Mouse (Mus musculus): ENCODE measurements around the gene Gc. TPM values are rescaled to one million over a fixed set of nuclear protein-coding genes. Genes with fewer than 3 reads are reported as not detected.

Gc gene
- total RNA-seq (2014; fragmentation: Nextera tagmentation) (not detected in 2 replicates), total RNA-seq (2017) (not detected in 2 replicates)

DNA sequence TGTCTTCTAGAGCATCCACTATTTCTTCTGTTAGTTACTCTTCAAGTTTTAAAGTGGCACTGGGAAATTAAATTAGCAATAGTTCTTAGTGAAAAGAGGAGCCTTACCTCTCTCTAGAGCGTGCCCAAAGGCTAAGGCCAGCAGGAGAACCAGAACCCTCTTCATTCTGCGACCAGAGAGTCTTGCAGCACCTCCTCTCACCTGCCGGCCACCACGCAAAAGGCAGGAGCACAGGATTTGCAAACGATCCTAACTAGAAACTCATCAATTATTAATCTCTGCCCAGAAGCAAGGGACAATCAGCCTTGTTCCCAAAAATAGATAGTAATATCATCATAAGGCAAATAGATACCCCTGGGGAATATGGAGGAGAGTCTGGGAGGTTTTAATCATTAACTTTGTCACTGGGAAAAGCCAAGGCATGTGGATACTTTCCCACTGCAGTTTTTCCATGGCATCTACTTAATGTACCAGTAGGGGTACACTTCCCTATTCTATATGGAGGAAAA, at the start of gene Gc:
Gene Gc (minus strand): TSS at position 345 of the 509 bp plus-strand sequence.
- no peak for ATAC-seq (replicated peaks; ENCODE audit: poor library complexity, severe bottlenecking)

DNA sequence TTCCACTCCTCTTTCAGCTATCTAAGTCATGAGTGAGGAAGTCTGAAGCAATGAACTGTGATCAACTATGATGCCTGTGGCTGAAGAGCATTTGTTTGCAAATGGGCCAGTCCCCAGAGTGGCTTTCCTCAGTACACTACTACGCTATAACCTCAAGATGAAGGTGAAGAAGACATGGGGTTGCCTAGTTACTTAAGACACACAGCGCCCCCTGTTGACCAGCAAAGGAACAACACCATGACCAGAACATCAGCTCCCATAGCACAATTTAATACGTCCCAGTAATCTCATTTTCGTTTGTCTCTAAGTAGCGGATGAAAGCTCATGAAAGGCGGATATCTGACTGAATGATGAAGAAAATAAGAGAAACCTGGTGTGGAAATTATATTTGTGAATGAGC, 42.5 kb upstream of the Gc start:
- no peak; the same call in 1 of the 2 replicates for ATAC-seq (replicated peaks; ENCODE audit: poor library complexity, severe bottlenecking)

DNA sequence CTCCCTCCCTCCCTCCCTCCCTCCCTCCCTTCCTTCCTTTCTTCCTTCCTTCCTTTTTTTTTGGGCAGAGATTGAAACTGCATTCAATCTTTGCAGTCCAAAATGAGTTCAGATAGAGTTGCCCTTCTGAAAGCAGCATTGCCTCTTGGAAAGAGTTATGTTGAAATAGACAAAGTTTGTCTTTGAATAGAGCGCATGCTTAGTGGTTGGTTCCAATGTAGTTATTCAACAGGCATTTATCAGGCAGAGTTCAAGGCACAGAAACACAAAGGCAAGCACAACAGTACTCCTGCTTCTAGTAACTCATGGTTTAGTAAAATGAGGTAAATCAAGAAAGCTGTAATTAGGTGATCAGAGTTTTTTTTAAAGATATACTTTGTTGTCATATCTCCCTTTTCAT, 34.9 kb upstream of the Gc start:
- no peak for ATAC-seq (replicated peaks; ENCODE audit: poor library complexity, severe bottlenecking)

DNA sequence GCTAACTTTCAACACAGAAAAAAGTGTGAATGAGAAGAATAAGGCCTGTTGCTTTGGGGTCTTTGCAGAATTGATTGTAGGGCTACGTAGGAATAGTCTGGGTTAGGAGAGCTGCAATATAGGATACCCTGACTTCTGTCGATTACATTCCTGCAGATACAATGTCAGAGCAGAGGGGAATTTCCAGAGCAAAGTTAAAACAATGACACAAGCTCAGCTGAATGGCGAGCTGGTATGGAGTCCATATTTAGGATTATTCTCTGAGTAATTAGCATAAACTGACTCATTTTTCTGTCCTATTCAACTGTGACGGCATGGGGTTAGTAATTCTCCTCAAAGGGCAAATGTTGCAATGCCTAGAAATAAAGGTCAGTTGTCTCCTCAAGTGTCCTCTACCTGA, 12.8 kb upstream of the Gc start:
- ATAC-seq (replicated peaks; ENCODE audit: poor library complexity, severe bottlenecking) = no peak

DNA sequence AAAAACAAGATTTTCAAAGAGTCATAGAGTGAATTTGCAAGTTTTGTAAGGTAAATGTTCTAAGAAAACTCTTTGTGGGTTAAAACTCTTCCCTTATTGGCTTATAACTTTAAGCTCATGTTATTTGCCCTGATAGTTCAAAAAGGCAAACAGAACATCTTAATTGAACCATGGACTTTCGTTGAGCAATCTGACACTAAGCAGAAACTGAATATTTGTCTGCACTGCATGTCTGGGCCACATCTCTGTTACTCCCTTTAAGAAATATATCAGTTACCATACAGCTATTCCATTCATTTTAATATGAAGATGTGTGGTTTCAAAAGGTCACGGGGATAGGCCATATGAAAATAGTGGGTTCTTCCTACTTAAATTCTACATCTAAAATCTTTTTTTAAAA, 10.2 kb upstream of the Gc start:
- no peak for ATAC-seq (replicated peaks; ENCODE audit: poor library complexity, severe bottlenecking)

DNA sequence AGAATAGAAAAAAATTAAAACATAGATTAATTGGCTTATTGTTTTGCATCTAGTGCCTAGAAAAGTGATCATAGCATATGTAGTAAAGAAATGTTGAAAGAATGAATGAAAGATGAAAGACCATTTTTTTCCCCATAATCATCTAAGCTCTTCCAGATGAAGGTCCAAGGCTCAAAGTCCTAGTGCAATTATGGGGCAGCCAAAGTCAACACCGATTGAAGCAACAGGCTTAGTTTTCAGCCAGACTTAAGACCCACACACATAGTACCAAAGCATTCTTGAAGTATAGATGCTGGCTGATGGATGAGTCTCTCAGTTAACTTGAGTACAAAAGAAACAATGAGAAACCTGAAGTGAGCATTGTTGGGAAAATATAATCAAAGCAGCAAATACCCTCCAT, 9.3 kb upstream of the Gc start:
- ATAC-seq (replicated peaks; ENCODE audit: poor library complexity, severe bottlenecking) = no peak

DNA sequence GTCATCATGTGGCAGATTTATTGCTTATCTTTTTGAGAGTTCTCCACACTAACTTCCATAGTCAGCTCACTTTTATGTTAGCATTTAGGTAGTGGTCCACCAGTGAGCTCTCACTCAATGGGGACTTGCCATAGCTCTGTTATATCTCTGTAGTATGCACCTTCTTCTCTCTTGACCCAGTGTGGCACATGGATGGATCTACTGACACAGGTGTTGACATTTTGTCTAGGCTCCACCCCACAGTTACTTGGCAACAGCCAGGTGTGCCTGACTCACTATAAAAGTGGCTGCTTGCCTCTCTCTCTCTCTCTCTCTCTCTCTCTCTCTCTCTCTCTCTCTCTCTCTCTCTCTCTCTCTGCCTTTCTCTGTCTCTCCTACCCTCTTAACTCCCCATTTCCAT, 8.6 kb upstream of the Gc start:
- ATAC-seq (replicated peaks; ENCODE audit: poor library complexity, severe bottlenecking) = no peak

DNA sequence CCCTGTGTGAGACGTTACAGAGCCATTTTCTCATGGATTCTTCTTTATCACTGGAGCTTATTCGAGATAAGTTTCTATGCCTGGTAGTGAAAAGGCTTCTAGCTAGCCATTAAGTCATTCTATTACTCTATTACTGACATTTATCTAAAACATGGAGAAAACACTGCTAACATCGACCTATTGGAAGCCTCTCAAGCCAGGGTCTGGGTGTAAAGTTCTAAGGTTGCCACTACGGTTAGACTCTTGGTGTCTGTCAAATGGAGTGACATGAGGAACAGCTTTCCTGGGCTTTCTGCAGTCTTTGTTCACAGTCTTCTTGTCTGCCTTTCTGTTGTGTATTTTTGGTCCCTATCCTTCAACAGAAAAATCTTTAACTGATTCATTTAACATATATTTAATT, 4.1 kb upstream of the Gc start:
- ATAC-seq (replicated peaks; ENCODE audit: poor library complexity, severe bottlenecking) = no peak

DNA sequence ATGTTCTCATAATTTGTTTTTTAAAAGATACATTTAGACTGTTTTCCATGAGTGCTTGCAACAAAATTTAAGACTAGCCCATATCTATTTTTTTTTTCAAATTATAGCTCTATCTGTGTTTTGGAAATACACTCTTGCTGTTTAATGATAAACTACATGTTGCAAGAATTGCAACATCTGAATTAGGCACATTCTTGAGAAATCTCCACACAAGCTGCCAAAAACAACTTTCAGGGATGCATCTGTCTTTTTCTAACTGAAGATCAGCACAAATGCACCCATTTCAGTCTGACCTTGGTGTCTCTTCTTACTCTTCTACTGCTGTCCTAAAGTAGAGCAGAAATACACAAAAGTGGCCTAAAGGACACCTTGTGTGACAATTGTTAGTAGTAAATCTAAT, 1.9 kb upstream of the Gc start:
- no peak for ATAC-seq (replicated peaks; ENCODE audit: poor library complexity, severe bottlenecking)

DNA sequence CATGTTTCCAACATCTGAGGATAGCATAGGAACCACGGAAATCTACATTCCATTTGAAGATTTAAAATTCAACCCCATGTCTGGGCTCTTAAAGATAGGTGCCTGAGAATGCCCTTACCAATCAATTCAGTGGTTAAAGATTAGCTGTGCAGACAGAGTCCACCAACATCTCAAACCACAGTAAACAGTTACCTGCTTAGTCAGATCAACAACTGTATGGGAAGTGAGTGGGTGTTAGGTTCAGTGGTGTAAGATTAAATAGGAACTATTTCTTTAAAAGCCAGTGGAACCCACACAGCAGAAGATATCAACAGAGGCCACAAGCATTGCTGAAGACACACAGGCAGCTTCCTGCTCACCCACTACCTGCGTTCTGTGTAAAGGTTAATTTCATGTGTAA, 1.3 kb upstream of the Gc start:
- ATAC-seq (replicated peaks; ENCODE audit: poor library complexity, severe bottlenecking) = no peak

DNA sequence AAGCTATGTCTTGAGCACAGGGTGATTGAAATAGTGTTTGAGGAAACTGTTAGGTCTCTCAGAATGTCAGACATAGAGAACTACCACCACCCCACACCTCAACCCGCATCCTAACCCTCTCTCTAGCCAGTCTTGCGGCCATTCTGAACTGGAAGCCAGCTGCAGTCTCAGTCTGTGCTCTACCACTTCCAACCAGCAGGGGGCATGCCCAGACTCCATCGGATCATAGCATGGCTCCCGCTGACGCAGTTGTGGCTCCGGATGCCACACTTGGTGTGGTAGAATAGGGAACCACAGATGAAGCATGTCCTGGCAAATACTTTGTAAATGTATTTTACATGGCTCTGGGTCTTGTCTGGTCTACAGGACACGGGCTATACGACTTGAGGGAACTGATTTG, 2.2 kb downstream of the Gc start:
- peak; percentile 78 for ATAC-seq (replicated peaks; ENCODE audit: poor library complexity, severe bottlenecking)

DNA sequence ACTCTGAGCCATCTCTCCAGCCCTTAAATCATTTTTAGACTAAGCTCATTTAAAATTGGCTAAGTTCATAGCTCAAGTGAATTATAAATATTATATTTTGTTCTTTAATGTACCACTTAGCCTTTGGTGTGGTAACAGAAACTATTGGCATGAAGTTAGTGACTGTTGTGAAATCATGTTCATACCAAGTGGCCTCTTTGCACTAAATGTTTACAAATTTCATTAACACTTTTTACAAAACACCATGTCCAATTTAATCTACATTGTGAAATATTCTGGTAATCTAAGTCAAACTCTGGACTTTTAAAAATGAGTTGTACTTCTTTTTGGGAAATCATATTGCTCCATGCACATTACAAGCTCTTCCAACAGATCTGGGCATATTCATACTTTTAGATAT, 6.9 kb downstream of the Gc start:
- no peak for ATAC-seq (replicated peaks; ENCODE audit: poor library complexity, severe bottlenecking)

DNA sequence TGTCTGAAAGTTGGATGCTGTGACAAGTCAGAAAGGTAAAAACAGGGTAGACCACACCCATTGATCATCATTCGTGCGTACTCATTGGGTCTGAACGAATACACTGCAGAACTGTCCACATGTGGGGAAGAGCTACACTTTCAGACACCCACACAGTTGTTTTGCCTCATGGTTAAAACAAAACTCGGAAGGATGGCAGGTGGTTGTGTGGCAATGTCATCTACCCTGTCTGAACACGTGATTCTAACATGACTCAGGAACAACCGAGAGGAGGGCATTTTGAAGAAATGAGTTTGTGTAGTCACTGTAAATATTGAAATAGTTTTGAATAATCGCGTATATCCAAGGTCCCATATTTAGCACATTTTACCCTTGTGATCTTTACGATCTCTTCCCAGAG, 8.4 kb downstream of the Gc start:
- no peak for ATAC-seq (replicated peaks; ENCODE audit: poor library complexity, severe bottlenecking)

DNA sequence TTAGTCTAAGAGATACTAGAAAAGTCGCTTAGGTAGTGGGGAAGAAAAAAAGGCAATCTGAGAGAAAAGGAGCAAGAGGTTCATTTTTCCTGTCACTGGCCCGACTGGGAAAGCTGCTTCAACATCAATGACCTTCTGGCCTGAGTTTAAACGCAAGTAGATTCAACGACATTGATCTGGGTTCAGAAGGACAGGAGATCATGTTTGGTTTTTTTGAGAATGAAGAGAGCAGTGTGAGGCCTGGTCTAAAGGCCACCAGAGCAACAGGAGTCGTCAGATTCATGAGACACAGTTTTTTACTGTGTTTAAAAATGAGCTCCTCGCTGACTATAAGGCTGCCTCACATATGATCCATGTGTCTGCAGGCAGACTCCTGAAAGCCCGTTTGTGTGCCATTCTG, 9.7 kb downstream of the Gc start:
- ATAC-seq (replicated peaks; ENCODE audit: poor library complexity, severe bottlenecking) = no peak

DNA sequence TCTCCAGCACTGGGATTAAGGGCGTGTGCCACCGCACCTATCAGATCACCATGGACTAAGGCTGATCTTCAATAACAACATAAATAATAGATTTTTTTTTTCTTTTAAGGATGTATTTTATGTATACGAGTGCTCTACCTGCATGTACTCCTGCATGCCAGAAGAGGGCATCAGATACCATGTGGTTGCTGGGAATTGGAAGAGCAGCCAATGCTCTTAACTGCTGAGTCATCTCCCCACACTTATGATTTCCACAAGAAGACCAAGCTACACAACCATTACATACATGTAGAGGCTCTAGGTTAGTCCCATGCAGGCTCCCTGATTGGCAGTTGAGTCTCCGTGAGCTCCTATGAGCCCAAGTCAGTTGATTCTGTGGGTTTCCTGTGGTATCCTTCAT, 13.3 kb downstream of the Gc start:
- no peak for ATAC-seq (replicated peaks; ENCODE audit: poor library complexity, severe bottlenecking)

DNA sequence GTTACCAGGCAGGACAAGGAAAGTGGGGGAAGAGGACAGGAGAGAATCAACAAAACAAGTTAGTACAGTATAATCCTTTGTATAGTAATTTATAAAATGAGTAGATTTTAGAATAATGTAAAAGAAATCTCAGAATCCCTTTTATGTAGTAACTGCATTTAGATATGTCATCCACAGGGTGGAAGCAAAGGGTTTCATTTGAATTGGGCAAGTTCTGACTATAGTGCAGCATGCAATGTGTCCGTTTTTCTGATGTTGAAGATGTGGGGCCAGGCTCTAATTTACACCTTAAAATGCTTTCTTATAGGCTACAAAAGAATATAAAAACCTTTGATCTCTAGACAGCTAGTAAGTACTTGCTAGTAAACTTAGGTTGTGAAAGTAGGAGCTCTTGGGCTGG, 46.2 kb downstream of the Gc start:
- ATAC-seq (replicated peaks; ENCODE audit: poor library complexity, severe bottlenecking) = no peak

DNA sequence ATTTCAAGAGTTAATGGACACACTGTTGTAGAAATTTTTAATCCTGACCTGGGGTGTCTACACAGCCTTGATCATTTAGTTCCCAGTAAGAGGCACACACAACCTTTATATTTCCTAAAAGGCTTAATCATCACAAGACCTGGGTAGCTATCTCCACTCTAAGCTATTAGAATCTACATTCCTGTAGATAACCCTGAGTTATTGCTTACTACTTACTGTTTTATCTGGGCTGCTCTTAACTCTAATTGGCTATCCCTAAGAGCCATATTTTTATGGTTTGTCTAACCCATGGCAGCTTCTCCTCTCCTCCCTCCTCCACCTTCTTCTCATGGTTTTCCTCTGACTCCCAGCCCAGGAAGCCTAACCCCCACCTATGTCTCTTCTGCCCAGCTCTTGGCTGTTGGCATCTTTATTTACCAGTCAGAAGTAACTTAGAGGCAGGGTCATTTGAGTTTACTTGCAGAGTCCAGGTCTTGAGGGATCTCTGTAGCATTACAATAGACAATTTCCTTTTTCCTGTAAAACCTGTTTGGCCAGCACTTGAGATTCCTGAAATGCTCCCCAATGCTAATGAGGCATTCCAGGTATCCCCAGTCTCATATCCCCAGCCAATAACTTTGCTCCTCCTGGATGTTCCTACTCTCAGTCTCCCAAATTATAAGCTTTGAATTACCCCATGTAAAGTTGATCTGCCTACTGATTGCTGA, 50.2 kb downstream of the Gc start:
- no peak for ATAC-seq (replicated peaks; ENCODE audit: poor library complexity, severe bottlenecking)

DNA sequence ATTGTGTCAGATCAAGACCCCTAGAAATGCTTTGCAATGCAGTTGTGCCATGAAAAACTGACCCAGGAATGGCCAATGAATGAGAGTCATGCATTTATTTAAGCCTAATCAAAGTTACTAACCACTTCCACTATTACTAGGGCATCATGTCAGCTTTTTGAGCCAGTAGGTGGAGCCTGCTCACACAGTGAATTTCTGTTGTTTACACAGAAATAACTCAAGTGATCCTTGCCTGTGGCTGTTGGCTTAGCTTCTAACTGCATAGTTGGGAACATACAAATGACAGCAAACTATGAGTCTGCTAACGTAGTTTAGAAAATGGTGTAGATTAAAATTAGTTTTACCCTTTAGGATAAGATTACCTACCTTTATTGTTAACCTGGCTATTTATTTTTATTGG, 52.6 kb downstream of the Gc start:
- ATAC-seq (replicated peaks; ENCODE audit: poor library complexity, severe bottlenecking) = no peak

DNA sequence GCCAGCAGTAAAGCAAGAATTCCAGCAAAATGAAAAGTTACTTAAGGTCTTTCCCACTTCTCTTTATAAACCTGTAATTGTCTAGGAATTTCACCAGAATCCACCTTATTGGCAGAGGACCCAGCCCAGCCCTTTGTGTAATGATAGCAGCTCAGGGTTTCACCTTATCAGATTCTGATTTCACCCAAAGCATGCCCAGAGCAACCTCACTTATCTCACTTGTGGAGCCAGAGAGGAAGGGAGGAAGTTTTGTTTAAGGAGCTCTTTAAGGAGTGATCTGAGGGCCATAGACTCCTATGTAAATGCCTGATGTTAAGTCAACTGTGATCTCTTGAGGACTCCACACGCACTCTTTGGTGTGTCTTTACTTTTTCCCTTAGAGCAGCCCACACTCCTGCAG, 67.3 kb downstream of the Gc start:
- ATAC-seq (replicated peaks; ENCODE audit: poor library complexity, severe bottlenecking) = no peak

DNA sequence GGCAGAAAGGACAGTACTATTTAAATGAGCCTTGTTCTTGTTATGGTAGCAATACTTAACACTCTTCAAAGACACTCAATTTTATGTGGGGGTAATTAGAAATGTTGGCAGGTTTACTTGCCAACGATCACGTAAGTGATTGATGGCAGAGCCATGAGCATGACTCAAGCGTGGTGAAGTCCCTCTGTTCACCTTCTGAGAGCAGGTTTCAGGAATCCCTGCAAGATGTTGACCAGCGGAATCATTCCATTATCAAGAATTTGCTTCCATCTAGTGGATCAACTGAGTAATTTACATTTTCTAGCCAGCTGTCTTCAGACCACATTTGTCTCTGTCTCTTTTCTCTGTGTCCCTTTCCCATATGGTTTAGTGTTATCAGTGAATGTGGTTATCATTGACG, 73.5 kb downstream of the Gc start:
- ATAC-seq (replicated peaks; ENCODE audit: poor library complexity, severe bottlenecking) = no peak

DNA sequence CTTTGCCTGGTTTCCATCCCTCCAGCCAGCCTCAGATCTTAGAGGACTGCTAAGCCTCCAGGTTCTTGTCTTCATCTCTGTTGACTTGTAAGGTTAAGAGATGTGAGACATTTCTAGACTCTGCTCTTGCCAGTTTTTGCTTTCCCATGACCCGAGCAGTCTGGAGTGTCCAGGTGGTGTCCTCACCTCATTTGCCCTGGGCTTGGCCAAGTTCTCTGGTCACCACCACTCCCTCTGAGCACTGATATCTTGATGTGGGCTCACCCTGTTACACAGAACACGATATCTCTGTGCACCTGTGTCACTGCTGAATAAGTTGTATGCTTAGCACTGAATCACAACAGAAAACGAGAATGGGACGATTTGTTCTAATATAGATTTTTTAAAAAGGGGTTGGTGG, 76.4 kb downstream of the Gc start:
- no peak for ATAC-seq (replicated peaks; ENCODE audit: poor library complexity, severe bottlenecking)

DNA sequence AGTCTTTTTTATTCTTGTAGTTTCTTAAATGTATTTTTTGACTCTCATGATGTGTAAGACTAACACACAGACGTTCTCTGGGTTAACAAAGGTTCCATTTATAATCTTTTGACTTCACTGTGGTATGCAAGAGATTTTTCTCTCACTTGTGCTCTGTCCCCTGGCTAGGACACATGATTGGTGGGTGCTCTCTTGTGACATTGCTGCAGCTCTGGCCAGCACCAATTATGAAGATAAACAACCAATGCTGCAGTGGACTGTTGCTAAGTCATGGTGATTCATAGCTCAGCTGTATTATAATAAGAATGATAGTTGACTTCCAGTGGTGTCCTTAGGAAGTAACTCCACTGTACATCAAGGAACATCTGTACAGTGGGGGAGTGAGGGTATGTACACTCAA, 87.6 kb downstream of the Gc start:
- no peak for ATAC-seq (replicated peaks; ENCODE audit: poor library complexity, severe bottlenecking)
